Mouse (Mus musculus) MEL (cell line): Measurements from ENCODE around the gene Lgals7. TPM values are rescaled to one million over a fixed set of nuclear protein-coding genes. Genes with fewer than 3 reads are reported as not detected.
A peak's percentile ranks its signal among the peaks of the same experiment; 100 is the strongest.

Experiments used
- DNase-seq: peaks from one replicate; pipeline ENCODE4 v3.0.0; 2011; ENCODE audit warnings: low read depth, low spot score
- H3K27ac ChIP-seq: 2 replicates; pipeline ENCODE4 v1.5.1; 2012; ENCODE audit warnings: low read depth, mild to moderate bottlenecking, control low read depth, low read length, moderate library complexity; ENCODE audit not compliant: control insufficient read depth
- H3K27me3 ChIP-seq, 2 experiments: fragments of 150-350 bp in 1 of 2; sonication (generic) in 1 of 2; 2 replicates each; pipeline ENCODE4 v1.6.1; 2012; ENCODE audit warnings: low read length in 2 of 2, mild to moderate bottlenecking in 2 of 2, improper control_type of control experiment in 1 of 2, moderate library complexity in 1 of 2; ENCODE audit not compliant: insufficient read depth in 2 of 2, control insufficient read depth in 1 of 2
- H3K36me3 ChIP-seq, 2 experiments: 2 replicates each; pipeline ENCODE4 v1.6.1; 2012 to 2014; ENCODE audit warnings: low read length in 2 of 2, improper control_type of control experiment in 1 of 2, inconsistent platforms in 1 of 2, mild to moderate bottlenecking in 1 of 2; ENCODE audit not compliant: insufficient read depth in 2 of 2, control insufficient read depth in 1 of 2
- H3K4me1 ChIP-seq, 2 experiments: fragments of 150-350 bp in 1 of 2; sonication (generic) in 1 of 2; 2 replicates each; pipeline ENCODE4 v1.6.1; 2012; ENCODE audit warnings: low read length in 2 of 2, improper control_type of control experiment in 1 of 2, mild to moderate bottlenecking in 1 of 2; ENCODE audit not compliant: insufficient read depth in 2 of 2, control insufficient read depth in 1 of 2
- H3K4me3 ChIP-seq, 2 experiments: fragments of 150-350 bp in 1 of 2; sonication (generic) in 1 of 2; 2 replicates each; pipeline ENCODE4 v1.5.1; 2012; ENCODE audit warnings: low read depth in 2 of 2, low read length in 2 of 2, mild to moderate bottlenecking in 2 of 2, moderate library complexity in 2 of 2, control low read depth in 1 of 2, improper control_type of control experiment in 1 of 2; ENCODE audit not compliant: control insufficient read depth in 1 of 2, insufficient read depth in 1 of 2
- H3K79me2 ChIP-seq: 2 replicates; pipeline ENCODE4 v1.6.1; 2012; ENCODE audit warnings: mild to moderate bottlenecking, low read length, moderate library complexity; ENCODE audit not compliant: control insufficient read depth, poor library complexity, insufficient read depth
- H3K9ac ChIP-seq: 2 replicates; pipeline ENCODE4 v1.6.1; 2012; ENCODE audit warnings: low read depth, mild to moderate bottlenecking, control low read depth, low read length, moderate library complexity; ENCODE audit not compliant: control insufficient read depth, poor library complexity, severe bottlenecking
- H3K9me3 ChIP-seq: fragments of 150-350 bp; sonication (generic); replicated peaks from 2 replicates; pipeline ENCODE4 v1.6.1; 2012; ENCODE audit warnings: mild to moderate bottlenecking, low read length, improper control_type of control experiment, moderate library complexity; ENCODE audit not compliant: insufficient read depth
- BHLHE40 ChIP-seq: IDR thresholded peaks from 2 replicates; pipeline ENCODE4 v1.6.1; 2012; ENCODE audit warnings: low read depth, mild to moderate bottlenecking, inconsistent platforms, low read length, improper control_type of control experiment, borderline replicate concordance
- CHD1 ChIP-seq: IDR thresholded peaks from 2 replicates; pipeline ENCODE4 v1.6.1; 2012; ENCODE audit warnings: low read depth, mild to moderate bottlenecking, inconsistent platforms, low read length, improper control_type of control experiment
- ELF1 ChIP-seq: IDR thresholded peaks from 2 replicates; pipeline ENCODE4 v1.6.1; 2014; ENCODE audit warnings: low read depth, mild to moderate bottlenecking, inconsistent platforms, low read length, improper control_type of control experiment, moderate library complexity
- EP300 ChIP-seq, 2 experiments: IDR thresholded peaks; 2 replicates each; pipeline ENCODE4 v1.6.1; 2011; ENCODE audit warnings: improper control_type of control experiment in 2 of 2, low read length in 2 of 2, low read depth in 1 of 2, mild to moderate bottlenecking in 1 of 2
- ETS1 ChIP-seq: IDR thresholded peaks from 2 replicates; pipeline ENCODE4 v1.6.1; 2012; ENCODE audit warnings: low read depth, mild to moderate bottlenecking, inconsistent platforms, low read length, improper control_type of control experiment, moderate library complexity
- GATA1 ChIP-seq: IDR thresholded peaks from 2 replicates; pipeline ENCODE4 v1.6.1; 2011; ENCODE audit warnings: low read depth, low read length, improper control_type of control experiment
- HCFC1 ChIP-seq: IDR thresholded peaks from 2 replicates; pipeline ENCODE4 v1.6.1; 2012; ENCODE audit warnings: low read depth, mild to moderate bottlenecking, inconsistent platforms, low read length, improper control_type of control experiment, moderate library complexity
- JUND ChIP-seq: IDR thresholded peaks from 2 replicates; pipeline ENCODE4 v1.6.1; 2011; ENCODE audit warnings: low read depth, mild to moderate bottlenecking, improper control_type of control experiment, low read length
- KAT2A ChIP-seq: conservative IDR thresholded peaks from 2 replicates; pipeline ENCODE4 v1.6.1; 2012; ENCODE audit warnings: low read depth, low read length, improper control_type of control experiment, inconsistent platforms
- MAFK ChIP-seq: IDR thresholded peaks from 2 replicates; pipeline ENCODE4 v1.6.1; 2011; ENCODE audit warnings: low read depth, mild to moderate bottlenecking, low read length, improper control_type of control experiment, borderline replicate concordance
- MAX ChIP-seq: IDR thresholded peaks from 2 replicates; pipeline ENCODE4 v1.6.1; 2011; ENCODE audit warnings: low read length, improper control_type of control experiment
- MEF2A ChIP-seq: IDR thresholded peaks from 2 replicates; pipeline ENCODE4 v1.6.1; 2014; ENCODE audit warnings: low read depth, mild to moderate bottlenecking, inconsistent platforms, low read length, improper control_type of control experiment; ENCODE audit not compliant: poor library complexity, insufficient replicate concordance, severe bottlenecking; ENCODE audit errors: extremely low read depth
- MXI1 ChIP-seq: IDR thresholded peaks from 2 replicates; pipeline ENCODE4 v1.6.1; 2011; ENCODE audit warnings: mild to moderate bottlenecking, low read depth, low read length, improper control_type of control experiment
- MYB ChIP-seq: IDR thresholded peaks from 2 replicates; pipeline ENCODE4 v1.6.1; 2011; ENCODE audit warnings: mild to moderate bottlenecking, low read depth, low read length, improper control_type of control experiment
- MYC ChIP-seq: IDR thresholded peaks from 2 replicates; pipeline ENCODE4 v1.6.1; 2011; ENCODE audit warnings: low read depth, mild to moderate bottlenecking, low read length, improper control_type of control experiment, moderate library complexity
- POLR2A ChIP-seq, 2 experiments: IDR thresholded peaks; 2 replicates each; pipeline ENCODE4 v1.6.1; 2011 to 2012; ENCODE audit warnings: low read length in 2 of 2, mild to moderate bottlenecking in 2 of 2, control low read depth in 1 of 2, improper control_type of control experiment in 1 of 2, low read depth in 1 of 2, moderate library complexity in 1 of 2; ENCODE audit not compliant: control insufficient read depth in 1 of 2, insufficient read depth in 1 of 2, poor library complexity in 1 of 2
- POLR2AphosphoS5 ChIP-seq: IDR thresholded peaks from 2 replicates; pipeline ENCODE4 v1.6.1; 2012; ENCODE audit warnings: low read depth, borderline replicate concordance, mild to moderate bottlenecking, inconsistent platforms, low read length, moderate library complexity, mixed read lengths
- RAD21 ChIP-seq: IDR thresholded peaks from 2 replicates; pipeline ENCODE4 v1.6.1; 2011; ENCODE audit warnings: mild to moderate bottlenecking, low read depth, low read length, improper control_type of control experiment
- SIN3A ChIP-seq: IDR thresholded peaks from 2 replicates; pipeline ENCODE4 v1.6.1; 2012; ENCODE audit warnings: low read length, improper control_type of control experiment, inconsistent platforms
- TAL1 ChIP-seq: IDR thresholded peaks from 2 replicates; pipeline ENCODE4 v1.6.1; 2012; ENCODE audit warnings: mild to moderate bottlenecking, inconsistent platforms, low read length, moderate library complexity, mixed read lengths
- TCF12 ChIP-seq: IDR thresholded peaks from 2 replicates; pipeline ENCODE4 v1.6.1; 2014; ENCODE audit warnings: low read depth, mild to moderate bottlenecking, inconsistent platforms, low read length, improper control_type of control experiment, moderate library complexity
- USF1 ChIP-seq: IDR thresholded peaks from 2 replicates; pipeline ENCODE4 v1.6.1; 2014; ENCODE audit warnings: low read depth, mild to moderate bottlenecking, inconsistent platforms, low read length, improper control_type of control experiment, moderate library complexity
- USF2 ChIP-seq, 2 experiments: IDR thresholded peaks; 2 replicates each; pipeline ENCODE4 v1.6.1; 2011 to 2012; ENCODE audit warnings: improper control_type of control experiment in 2 of 2, low read length in 2 of 2, borderline replicate concordance in 1 of 2, inconsistent platforms in 1 of 2, low read depth in 1 of 2, mild to moderate bottlenecking in 1 of 2; ENCODE audit not compliant: insufficient read depth in 1 of 2
- ZC3H11A ChIP-seq: IDR thresholded peaks from 2 replicates; pipeline ENCODE4 v1.6.1; 2012; ENCODE audit warnings: low read depth, mild to moderate bottlenecking, inconsistent platforms, low read length, improper control_type of control experiment
- ZKSCAN1 ChIP-seq: IDR thresholded peaks from 2 replicates; pipeline ENCODE4 v1.6.1; 2012; ENCODE audit warnings: low read depth, mild to moderate bottlenecking, inconsistent platforms, low read length, improper control_type of control experiment, moderate library complexity
- ZMIZ1 ChIP-seq: IDR thresholded peaks from 2 replicates; pipeline ENCODE4 v1.6.1; 2012; ENCODE audit warnings: low read depth, mild to moderate bottlenecking, inconsistent platforms, low read length, improper control_type of control experiment, moderate library complexity
- ZNF384 ChIP-seq: IDR thresholded peaks from 2 replicates; pipeline ENCODE4 v1.6.1; 2012; ENCODE audit warnings: low read depth, mild to moderate bottlenecking, inconsistent platforms, low read length, improper control_type of control experiment
- polyA plus RNA-seq, 2 experiments: library from polyadenylated mRNA; stranded (reverse) in 1 of 2; unstranded in 1 of 2; fragments of >175 nt in 1 of 2; fragments of >200 nt in 1 of 2; gene quantifications; 2 replicates each; pipeline versions ENCODE4 v1.2.1 to v1.2.4; 2012; ENCODE audit warnings: low replicate concordance in 2 of 2, low read depth in 1 of 2; ENCODE audit not compliant: insufficient read length in 2 of 2, insufficient read depth in 1 of 2, missing spikeins in 1 of 2
- total RNA-seq: library from RNA; depleted of rRNA; stranded (reverse); fragments of 300-350 nt; gene quantifications from 2 replicates; pipeline ENCODE4 v1.2.3, GENCODE M21; 2012

Gene Lgals7
- total and polyA plus RNA-seq, 3 experiments, result 27.7 to 138 TPM; not detected in 1

GRCm38 (mm10) chr7:28870901-28871664, 7.4 kb downstream of the Lgals7 start (continued):
- TF ChIP-seq MXI1 (peak; percentile 82), JUND (no peak), ELF1 (0 out of 2 replicates have a peak, but pooled peaks have one; percentile 30), BHLHE40 (no peak)
- TF ChIP-seq, all 39 proteins: peak for 23

GRCm38 (mm10) chr7:28874565-28874964, 10.9 kb downstream of the Lgals7 start:
- no peak for TF ChIP-seq HCFC1
- TF ChIP-seq ZKSCAN1, result no peak
- peak; percentile 31; the same call in 1 of the 2 replicates for TF ChIP-seq TCF12
- no peak for TF ChIP-seq USF2 (IDR thresholded peaks at IDR 0.05; ENCODE audit: borderline replicate concordance in 1 of 2, insufficient read depth in 1 of 2, low read depth in 1 of 2, low read length in 2 of 2)
- no peak for TF ChIP-seq ZNF384
- no peak; the same call in 1 of the 2 replicates for TF ChIP-seq RAD21
- no peak for TF ChIP-seq MXI1
- TF ChIP-seq GATA1, result 0 out of 2 replicates have a peak, but pooled peaks have one; percentile 7
- TF ChIP-seq ZMIZ1, result no peak
- no peak for TF ChIP-seq ELF1
- TF ChIP-seq ETS1, result peak; percentile 99
- TF ChIP-seq MAX, result no peak
- TF ChIP-seq BHLHE40, result no peak
- no peak for TF ChIP-seq MAFK
- peak; percentile 85 for TF ChIP-seq SIN3A
- no peak for TF ChIP-seq KAT2A
- no peak for TF ChIP-seq TAL1
- TF ChIP-seq USF1, result no peak
- no peak for TF ChIP-seq MYC
- TF ChIP-seq MYB, result peak; percentile 41; the same call in 1 of the 2 replicates
- no peak for TF ChIP-seq ZC3H11A
- TF ChIP-seq POLR2AphosphoS5, result no peak
- TF ChIP-seq EP300 (IDR thresholded peaks at IDR 0.05; ENCODE audit: low read depth in 1 of 2, low read length in 2 of 2), result peak; percentile 20 to 55; a peak in 1 of 4 replicates
- TF ChIP-seq POLR2A (IDR thresholded peaks at IDR 0.05; ENCODE audit: control insufficient read depth in 1 of 2, insufficient read depth in 1 of 2, low read depth in 1 of 2, low read length in 2 of 2, poor library complexity in 1 of 2), result no peak
- no peak for TF ChIP-seq MEF2A
- no peak for TF ChIP-seq CHD1
- TF ChIP-seq, all 39 proteins: peak for 6

More at GRCm38 (mm10) chr7:28874565-28874964, 10.9 kb downstream of the Lgals7 start:
- H3K9ac ChIP-seq, result no peak overlapping the region
- no peaks in the 10 kb centered on the region for H3K9me3 ChIP-seq
- H3K4me3 ChIP-seq, result no peak overlapping the region
- DNase-seq, result peak; percentile 49
- peaks cover 0 to 21% of the 10 kb centered on the region in 2 experiments; a peak in 2 of 4 replicates for H3K36me3 ChIP-seq
- no peaks in the 10 kb centered on the region for H3K27me3 ChIP-seq
- H3K4me1 ChIP-seq, result peaks cover 28 to 29% of the 10 kb centered on the region in 2 experiments
- H3K79me2 ChIP-seq, result no peaks in the 10 kb centered on the region
- H3K27ac ChIP-seq, result peak overlapping the region; percentile 31
